Comparison of ENCODE assay signal across 8 mouse cellular contexts in genomic region chr1:153900860-153901730, GRCm38 (mm10). TPM values are rescaled to one million over a fixed set of nuclear protein-coding genes. Genes with fewer than 3 reads are reported as not detected.
DNase-seq lines count a peak whose midpoint lies in the region; ATAC-seq and TF ChIP-seq lines count a peak whose summit lies in the region.

No protein-coding gene starts in this region.

- WGBS in heart, embryonic 15.5 days, result 3% methylated on average over 25 of the region's 25 CpGs

- no peak for TF ChIP-seq CTCF in G1E (IDR thresholded peaks at IDR 0.05; ENCODE audit: low read depth, low read length)

- peaks cover 35% of the 10 kb centered on the region for H3K4me1 ChIP-seq in G1E (ENCODE audit: insufficient read depth, low read depth, low read length)
- peaks cover 40% of the 10 kb centered on the region for H3K4me1 ChIP-seq in erythroblast, embryonic 14.5 days (ENCODE audit: control insufficient read depth)
- peaks cover 17% of the 10 kb centered on the region for H3K4me1 ChIP-seq in heart, embryonic 15.5 days (replicated peaks)

- peak overlapping the region; percentile 80 for H3K9ac ChIP-seq in heart, embryonic 15.5 days

- no peak for ATAC-seq in G1E (ENCODE audit: extremely low read depth, insufficient number of reproducible peaks, low FRiP score, poor library complexity, severe bottlenecking)
- no peak for ATAC-seq in heart, embryonic 15.5 days (replicated peaks; ENCODE audit: insufficient number of reproducible peaks, insufficient read depth, low FRiP score, low read depth)
- ATAC-seq in megakaryocyte-erythroid progenitor cell, adult 5-6 weeks (replicated peaks; ENCODE audit: low FRiP score, low TSS enrichment, poor library complexity, severe bottlenecking), result peak; percentile 31

- peak overlapping the region; percentile 80 for H3K4me2 ChIP-seq in heart, embryonic 15.5 days

- DNase-seq in G1E (ENCODE audit: low spot score), result peak; percentile 26
- peak; percentile 53 for DNase-seq in adrenal gland, adult 2 months
- DNase-seq in kidney, postnatal 4 days, result peak; percentile 31 to 53
- DNase-seq in testis, postnatal 14 days (ENCODE audit: low spot score), result peak; percentile 36
- DNase-seq in frontal cortex, postnatal 14 days (ENCODE audit: low spot score in 2 of 2), result no peak

- H3K4me3 ChIP-seq in G1E (ENCODE audit: low read depth, low read length), result peak overlapping the region; percentile 96
- peak overlapping the region; percentile 92 for H3K4me3 ChIP-seq in erythroblast, embryonic 14.5 days (replicated peaks)
- H3K4me3 ChIP-seq in heart, embryonic 15.5 days, result peak overlapping the region; percentile 76

- H3K27ac ChIP-seq in heart, embryonic 15.5 days, result peak overlapping the region; percentile 95

- H3K36me3 ChIP-seq in G1E (replicated peaks), result peaks cover 42% of the 10 kb centered on the region
- H3K36me3 ChIP-seq in erythroblast, embryonic 14.5 days (ENCODE audit: control insufficient read depth), result peaks cover 53% of the 10 kb centered on the region
- H3K36me3 ChIP-seq in heart, embryonic 15.5 days, result peaks cover 34% of the 10 kb centered on the region

- peaks cover 4% of the 10 kb centered on the region; the same call in 1 of the 2 replicates for H3K27me3 ChIP-seq in G1E (ENCODE audit: insufficient read depth, low read length)
- no peaks in the 10 kb centered on the region for H3K27me3 ChIP-seq in erythroblast, embryonic 14.5 days (ENCODE audit: control insufficient read depth)
- H3K27me3 ChIP-seq in heart, embryonic 15.5 days, result no peaks in the 10 kb centered on the region

- no peaks in the 10 kb centered on the region for H3K9me3 ChIP-seq in G1E (replicated peaks)
- no peaks in the 10 kb centered on the region for H3K9me3 ChIP-seq in erythroblast, embryonic 14.5 days (ENCODE audit: control insufficient read depth, low read length)
- H3K9me3 ChIP-seq in heart, embryonic 15.5 days (replicated peaks), result no peaks in the 10 kb centered on the region

RNA-seq across cellular contexts. Expression of gene Teddm2, which starts 1.1 kb away (rescaled TPM):
- 0.75 TPM in 1 of 2 replicates, not detected in the other for total RNA-seq in G1E (2014; fragmentation: Nextera tagmentation)
- total RNA-seq in G1E (2017), result 0.06 and 0.44 TPM in 2 replicates
- 0.15 and 0.18 TPM in 2 replicates for polyA plus RNA-seq in G1E (2012)
- total RNA-seq in adrenal gland, adult 2 months (2021), result under 1 TPM; 0.29 to 0.52 TPM
- 0.19 and 0.24 TPM in 2 replicates for polyA plus RNA-seq in adrenal gland, adult 2 months (2012; rRNA removed)
- polyA plus RNA-seq in erythroblast, embryonic 14.5 days (2012), result 0.08 and 0.23 TPM in 2 replicates
- polyA plus RNA-seq in heart, embryonic 15.5 days (2015; fragmentation: Nextera tagmentation; extraction: Ambion mirVana), result 0.19 and 0.44 TPM in 2 replicates
- total RNA-seq in megakaryocyte-erythroid progenitor cell, adult 5-6 weeks (2014; fragmentation: Nextera tagmentation), result 0.15 TPM in 1 of 2 replicates, not detected in the other
- 1.1 TPM in 1 of 2 replicates, not detected in the other for total RNA-seq in megakaryocyte-erythroid progenitor cell, adult 5-6 weeks (2017)

RNA-seq across cellular contexts. Expression of gene Glul, which starts 1.4 kb away (rescaled TPM):
- total RNA-seq in G1E (2014; fragmentation: Nextera tagmentation) (143 and 151 TPM in 2 replicates), G1E (2017) (151 and 157 TPM in 2 replicates)
- polyA plus RNA-seq in G1E (2012), result 54.0 and 70.2 TPM in 2 replicates
- 1,000 to 10,000 TPM; 1,004 to 1,607 TPM for total RNA-seq in adrenal gland, adult 2 months (2021)
- polyA plus RNA-seq in adrenal gland, adult 2 months (2012; rRNA removed), result 279 and 350 TPM in 2 replicates
- polyA plus RNA-seq in erythroblast, embryonic 14.5 days (2012), result 13.8 and 16.9 TPM in 2 replicates
- polyA plus RNA-seq in heart, embryonic 15.5 days (2015; fragmentation: Nextera tagmentation; extraction: Ambion mirVana), result 56.4 and 68.3 TPM in 2 replicates
- 49.6 and 116 TPM in 2 replicates for total RNA-seq in megakaryocyte-erythroid progenitor cell, adult 5-6 weeks (2014; fragmentation: Nextera tagmentation)
- 74.8 and 98.1 TPM in 2 replicates for total RNA-seq in megakaryocyte-erythroid progenitor cell, adult 5-6 weeks (2017)

RNA-seq across cellular contexts. Expression of gene Teddm1a, which starts 9.6 kb away (rescaled TPM):
- total RNA-seq in G1E (2014; fragmentation: Nextera tagmentation) (not detected in 2 replicates), G1E (2017) (0.16 and 0.35 TPM in 2 replicates)
- polyA plus RNA-seq in G1E (2012), result not detected in 2 replicates
- not detected for total RNA-seq in adrenal gland, adult 2 months (2021)
- not detected in 2 replicates for polyA plus RNA-seq in adrenal gland, adult 2 months (2012; rRNA removed)
- polyA plus RNA-seq in erythroblast, embryonic 14.5 days (2012), result not detected in 2 replicates
- polyA plus RNA-seq in heart, embryonic 15.5 days (2015; fragmentation: Nextera tagmentation; extraction: Ambion mirVana), result not detected in 2 replicates
- not detected in 2 replicates for total RNA-seq in megakaryocyte-erythroid progenitor cell, adult 5-6 weeks (2014; fragmentation: Nextera tagmentation)
- total RNA-seq in megakaryocyte-erythroid progenitor cell, adult 5-6 weeks (2017), result not detected in 2 replicates

RNA-seq across cellular contexts. Expression of gene Teddm1b, which starts 26.9 kb away (rescaled TPM):
- total RNA-seq in G1E (2014; fragmentation: Nextera tagmentation) (0.30 TPM in 1 of 2 replicates, not detected in the other), G1E (2017) (0.05 TPM in 1 of 2 replicates, not detected in the other)
- not detected in 2 replicates for polyA plus RNA-seq in G1E (2012)
- not detected for total RNA-seq in adrenal gland, adult 2 months (2021)
- polyA plus RNA-seq in adrenal gland, adult 2 months (2012; rRNA removed), result not detected in 2 replicates
- not detected in 2 replicates for polyA plus RNA-seq in erythroblast, embryonic 14.5 days (2012)
- 0.10 TPM in 2 replicates for polyA plus RNA-seq in heart, embryonic 15.5 days (2015; fragmentation: Nextera tagmentation; extraction: Ambion mirVana)
- not detected in 2 replicates for total RNA-seq in megakaryocyte-erythroid progenitor cell, adult 5-6 weeks (2014; fragmentation: Nextera tagmentation)
- not detected in 2 replicates for total RNA-seq in megakaryocyte-erythroid progenitor cell, adult 5-6 weeks (2017)

RNA-seq across cellular contexts. Expression of gene Rgsl1, which starts 57.2 kb away (rescaled TPM):
- total RNA-seq in G1E (2014; fragmentation: Nextera tagmentation), result not detected in 2 replicates
- 0.06 and 0.16 TPM in 2 replicates for total RNA-seq in G1E (2017)
- not detected in 2 replicates for polyA plus RNA-seq in G1E (2012)
- under 1 TPM in 1 of 2 experiments, not detected in 1; 0.28 TPM for total RNA-seq in adrenal gland, adult 2 months (2021)
- polyA plus RNA-seq in adrenal gland, adult 2 months (2012; rRNA removed), result 0.03 TPM in 1 of 2 replicates, not detected in the other
- polyA plus RNA-seq in erythroblast, embryonic 14.5 days (2012), result not detected in 2 replicates
- not detected in 2 replicates for polyA plus RNA-seq in heart, embryonic 15.5 days (2015; fragmentation: Nextera tagmentation; extraction: Ambion mirVana)
- total RNA-seq in megakaryocyte-erythroid progenitor cell, adult 5-6 weeks (2014; fragmentation: Nextera tagmentation), result 0.62 TPM in 1 of 2 replicates, not detected in the other
- total RNA-seq in megakaryocyte-erythroid progenitor cell, adult 5-6 weeks (2017), result not detected in 2 replicates

Comparison
In these comparisons a context has a peak if more than half of its experiments do, and no peak if none do; other contexts are left out.
1. DNase-seq: peak in G1E (single experiment), adrenal gland, adult 2 months (single experiment), kidney, postnatal 4 days (2 of 2) and testis, postnatal 14 days (single experiment); none in frontal cortex, postnatal 14 days (0 of 2).
2. Peak in every context shown above with its lines, with median percentiles within 50 percentile points of each other: H3K4me3 ChIP-seq.